Mouse (Mus musculus): ENCODE results near the gene Pdzd2. TPM values are rescaled to one million over a fixed set of nuclear protein-coding genes. Genes with fewer than 3 reads are reported as not detected.

Gene Pdzd2
- polyA plus RNA-seq (2014; fragmentation: Illumina TruSeq; extraction: RNeasy Lipid Tissue Mini Kit (QIAGEN cat#74804); ENCODE audit: low read depth, low replicate concordance): 11.6 TPM

GRCm38 (mm10) chr15:12739277-12740247 is at the start of gene Pdzd2:
TSS of gene Pdzd2 (minus strand) at chr15:12739924.

GRCm38 (mm10) chr15:12321788-12322621 is 417.7 kb downstream of the Pdzd2 start, which contains the start of gene 1810049J17Rik:
TSS of gene 1810049J17Rik (minus strand) at chr15:12321899.

GRCm38 (mm10) chr15:12321091-12321787 is 418.5 kb downstream of the Pdzd2 start, which contains the start of gene Golph3:
TSS of gene Golph3 (plus strand) at chr15:12321450.

Other genes starting within 250 kb of the Pdzd2 start
- 15.3 TPM for gene 6030458C11Rik, start 84.7 kb upstream of the Pdzd2 start, polyA plus RNA-seq (2014; fragmentation: Illumina TruSeq; extraction: RNeasy Lipid Tissue Mini Kit (QIAGEN cat#74804); ENCODE audit: low read depth, low replicate concordance)
- 14.4 TPM for gene Drosha, start 84.9 kb upstream of the Pdzd2 start, polyA plus RNA-seq (2014; fragmentation: Illumina TruSeq; extraction: RNeasy Lipid Tissue Mini Kit (QIAGEN cat#74804); ENCODE audit: low read depth, low replicate concordance)

All from kidney, adult 10 weeks (tissue).